Mouse (Mus musculus) heart, adult 2 months (tissue): Measurements from ENCODE around the gene Lhpp. TPM values are rescaled to one million over a fixed set of nuclear protein-coding genes. Genes with fewer than 3 reads are reported as not detected.

Experiments
- DNase-seq, 2 experiments: peaks; one replicate each; pipeline ENCODE4 v3.0.0; 2021
- H3K27ac ChIP-seq: fragments of 200-600 bp; 2 replicates; pipeline ENCODE4 v1.8.1; 2022
- H3K27me3 ChIP-seq: fragments of 200-500 bp; 2 replicates; pipeline ENCODE4 v1.6.1; 2012; ENCODE audit warnings: mild to moderate bottlenecking, low read length, inconsistent platforms, mixed read lengths; ENCODE audit not compliant: control insufficient read depth, insufficient read depth
- H3K36me3 ChIP-seq: fragments of 200-500 bp; 2 replicates; pipeline ENCODE4 v1.6.1; 2012; ENCODE audit warnings: low read length, inconsistent platforms; ENCODE audit not compliant: control insufficient read depth, insufficient read depth
- H3K4me1 ChIP-seq: fragments of 200-500 bp; 2 replicates; pipeline ENCODE4 v1.6.1; 2011; ENCODE audit warnings: low read length; ENCODE audit not compliant: control insufficient read depth, insufficient read depth
- H3K4me3 ChIP-seq: fragments of 200-600 bp; 2 replicates; pipeline ENCODE4 v1.8.1; 2022
- H3K79me2 ChIP-seq: fragments of 200-500 bp; replicated peaks from 2 replicates; pipeline ENCODE4 v1.6.1; 2012; ENCODE audit warnings: mild to moderate bottlenecking, inconsistent platforms, low read length, moderate library complexity, mixed read lengths; ENCODE audit not compliant: control insufficient read depth, insufficient read depth
- H3K9ac ChIP-seq: fragments of 200-500 bp; 2 replicates; pipeline ENCODE4 v1.6.1; 2012; ENCODE audit warnings: low read depth, mild to moderate bottlenecking, control low read depth, inconsistent platforms, low read length, mixed read lengths
- CTCF ChIP-seq: fragments of 200-600 bp; IDR thresholded peaks from 2 replicates; pipeline ENCODE4 v1.8.1; 2022; ENCODE audit warnings: antibody characterized with exemption, mild to moderate bottlenecking, moderate library complexity
- EP300 ChIP-seq: fragments of 200-500 bp; IDR thresholded peaks from 2 replicates; pipeline ENCODE4 v1.6.1; 2011; ENCODE audit warnings: low read depth, low read length, control low read depth; ENCODE audit not compliant: insufficient read depth
- POLR2A ChIP-seq: fragments of 200-500 bp; IDR thresholded peaks from 2 replicates; pipeline ENCODE4 v1.6.1; 2011; ENCODE audit warnings: mild to moderate bottlenecking, low read depth, low read length, control low read depth; ENCODE audit not compliant: insufficient read depth
- WGBS: fragments of 180-500 bp; shearing (Covaris S2); methylation state at CpG from one replicate; pipeline ENCODE4 v1.1.7; 2018; 5-methylcytosine and 5-hydroxymethylcytosine counted together
- intact Hi-C: fragments of 180-260 bp; cut with DNase I; formaldehyde crosslinking; loops from one replicate; pipeline ENCODE4 v1.15.1; 2025
- polyA plus RNA-seq: library from polyadenylated mRNA; depleted of rRNA; stranded (reverse); fragments of >200 nt; gene quantifications from 2 replicates; pipeline ENCODE4 v1.2.3, GENCODE M21; 2012
- total RNA-seq, 2 experiments: library from RNA; stranded (reverse); gene quantifications; 2 replicates each; pipeline ENCODE4 v1.2.3; 2021

Lhpp gene
- total and polyA plus RNA-seq, 3 experiments: 13.8 to 22.0 (median 13.9) TPM

- no peaks in the 10 kb centered on the region for H3K27me3 ChIP-seq
- no peak for TF ChIP-seq CTCF
- TF ChIP-seq EP300: no peak
- no peak for TF ChIP-seq POLR2A
- DNase-seq: no peak
- H3K36me3 ChIP-seq: peaks cover 2% of the 10 kb centered on the region; the same call in 1 of the 2 replicates
- intact Hi-C loops: no loop called here
- 93% methylated on average over 7 of the region's 8 CpGs for WGBS
- H3K4me3 ChIP-seq: no peak overlapping the region
- H3K4me1 ChIP-seq: peaks cover 16% of the 10 kb centered on the region
- no peak overlapping the region for H3K27ac ChIP-seq
- H3K9ac ChIP-seq: no peak overlapping the region
- no peaks in the 10 kb centered on the region for H3K79me2 ChIP-seq
These were observed 55.4 kb downstream of the Lhpp start for GRCm38 (mm10) chr7:132665664-132666382.

DNA sequence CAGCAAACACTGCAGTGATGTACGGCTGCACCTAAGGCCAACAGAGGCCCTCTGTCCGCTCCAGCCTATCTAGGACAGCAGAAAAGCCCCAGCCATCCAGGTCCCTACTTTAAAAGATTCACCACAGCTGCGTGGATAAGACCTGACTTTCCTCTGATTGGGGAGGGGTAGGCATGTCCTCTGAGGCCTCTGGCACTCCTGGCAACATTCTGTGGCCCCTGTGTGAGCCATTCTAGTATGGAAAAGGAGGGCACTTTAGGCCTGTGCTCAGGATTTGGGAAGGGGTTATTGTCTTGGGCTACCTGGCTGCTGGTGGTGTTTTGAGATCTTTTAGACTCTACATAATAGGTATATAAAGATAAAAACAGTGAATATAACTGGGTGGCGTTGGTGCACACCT, 56.1 kb downstream of the Lhpp start:
- TF ChIP-seq EP300 (no peak), CTCF (no peak), POLR2A (no peak)
- H3K9ac ChIP-seq: no peak overlapping the region
- peaks cover 5% of the 10 kb centered on the region; the same call in 1 of the 2 replicates for H3K36me3 ChIP-seq
- no peak overlapping the region for H3K27ac ChIP-seq
- no peak overlapping the region for H3K4me3 ChIP-seq
- no peaks in the 10 kb centered on the region for H3K79me2 ChIP-seq
- WGBS: 95% methylated on average over 4 of the region's 4 CpGs
- no peaks in the 10 kb centered on the region for H3K27me3 ChIP-seq
- DNase-seq: no peak
- peaks cover 21% of the 10 kb centered on the region for H3K4me1 ChIP-seq
- intact Hi-C loops: no loop called here

GRCm38 (mm10) chr7:132668604-132669003, 58.2 kb downstream of the Lhpp start:
- WGBS: 22% methylated on average over 2 of the region's 2 CpGs
- intact Hi-C loops: no loop called here
- Histone ChIP-seq H3K4me1 (peaks cover 31% of the 10 kb centered on the region), H3K36me3 (peaks cover 5% of the 10 kb centered on the region; the same call in 1 of the 2 replicates), H3K4me3 (no peak overlapping the region), H3K79me2 (no peaks in the 10 kb centered on the region), H3K27ac (peak overlapping the region; percentile 93), H3K9ac (no peak overlapping the region), H3K27me3 (no peaks in the 10 kb centered on the region)
- DNase-seq: peak; percentile 72 to 79
- TF ChIP-seq CTCF: no peak
- peak; percentile 84 for TF ChIP-seq POLR2A
- peak; percentile 89 for TF ChIP-seq EP300

DNA sequence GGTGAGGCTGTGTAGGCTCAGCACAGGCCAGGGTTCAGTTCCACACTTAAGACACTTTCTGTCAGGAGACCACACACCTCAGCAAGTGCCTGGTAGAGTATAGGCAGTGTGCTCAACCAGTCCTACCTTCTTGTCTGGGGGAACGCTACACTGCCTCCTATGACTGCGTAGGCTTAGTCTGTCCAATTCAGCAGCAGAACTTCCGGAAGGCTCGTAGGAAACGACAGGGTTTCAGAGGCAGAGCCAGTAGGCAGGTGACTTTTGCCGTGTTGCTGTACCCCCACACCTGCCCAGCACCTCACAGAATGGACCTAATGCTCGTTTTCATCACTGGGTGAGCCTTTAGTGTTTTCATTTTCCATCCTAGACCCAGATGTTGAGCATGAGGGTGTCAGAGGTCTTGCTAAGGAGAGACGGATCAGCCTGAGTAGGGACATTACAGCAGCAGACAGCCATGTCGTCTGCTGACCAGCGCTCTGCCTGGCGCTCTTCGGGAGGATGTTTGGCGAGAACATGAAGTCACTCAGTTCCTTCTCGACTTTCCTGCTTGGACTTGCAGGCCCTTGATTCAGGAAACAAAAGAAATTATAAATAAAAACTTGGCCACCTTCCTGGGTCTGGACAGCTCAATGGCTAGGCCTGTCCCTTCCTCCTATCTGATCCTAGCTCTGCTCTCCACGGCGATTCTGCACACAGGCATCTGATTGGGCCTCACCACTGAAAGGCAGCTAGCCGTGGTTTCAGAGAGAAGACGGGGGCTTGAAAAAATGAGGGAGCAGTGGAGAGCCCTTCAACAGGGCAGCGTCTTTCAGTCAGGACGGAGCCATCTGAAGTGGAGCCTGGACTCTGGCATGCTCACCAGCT, 59.8 kb downstream of the Lhpp start:
- peaks cover 40% of the 10 kb centered on the region for H3K4me1 ChIP-seq
- peak overlapping the region; percentile 14 for H3K9ac ChIP-seq
- H3K36me3 ChIP-seq: peaks cover 5% of the 10 kb centered on the region; the same call in 1 of the 2 replicates
- intact Hi-C loops: loop anchor here (1.0 to 2.0 kb wide), 2 partner anchors 12 to 45 kb away; no protein-coding TSS in a partner anchor
- WGBS: 36% methylated on average over 20 of the region's 20 CpGs
- TF ChIP-seq POLR2A (peak; percentile 83), CTCF (peak; percentile 36), EP300 (peak; percentile 54; the same call in 1 of the 2 replicates)
- H3K79me2 ChIP-seq: no peaks in the 10 kb centered on the region
- peak overlapping the region; percentile 93 for H3K27ac ChIP-seq
- no peak overlapping the region for H3K4me3 ChIP-seq
- H3K27me3 ChIP-seq: no peaks in the 10 kb centered on the region
- peak in 1 of 2 experiments; percentile 58 for DNase-seq

DNA sequence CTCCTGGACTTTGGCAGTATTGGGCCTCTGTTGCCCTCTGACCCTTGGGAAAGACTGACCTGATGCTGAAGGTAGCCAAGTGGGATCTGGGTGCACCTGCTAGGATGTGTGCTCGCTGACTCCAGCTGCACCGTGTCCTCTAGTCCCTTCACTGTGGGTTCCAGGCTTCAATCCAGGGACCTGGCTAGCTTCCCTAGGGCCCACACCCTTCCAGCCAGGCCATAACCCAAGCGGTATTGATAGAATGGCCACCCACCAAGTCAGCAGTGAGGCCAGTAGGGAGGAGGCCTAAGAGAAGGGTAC, 60.4 kb downstream of the Lhpp start:
- H3K4me1 ChIP-seq: peaks cover 40% of the 10 kb centered on the region
- intact Hi-C loops: loop anchor here (1.0 to 2.0 kb wide), 2 partner anchors 13 to 44 kb away; no protein-coding TSS in a partner anchor
- H3K9ac ChIP-seq: peak overlapping the region; percentile 7; the same call in 1 of the 2 replicates
- no peak overlapping the region for H3K4me3 ChIP-seq
- DNase-seq: peak; percentile 84 to 87
- peak overlapping the region; percentile 93 for H3K27ac ChIP-seq
- no peaks in the 10 kb centered on the region for H3K27me3 ChIP-seq
- H3K79me2 ChIP-seq: no peaks in the 10 kb centered on the region
- H3K36me3 ChIP-seq: peaks cover 5% of the 10 kb centered on the region; the same call in 1 of the 2 replicates
- TF ChIP-seq EP300: 0 out of 2 replicates have a peak, but pooled peaks have one; percentile 43
- 0 out of 2 replicates have a peak, but pooled peaks have one; percentile 10 for TF ChIP-seq POLR2A
- TF ChIP-seq CTCF: 0 out of 2 replicates have a peak, but pooled peaks have one; percentile 8
- 5% methylated on average over 3 of the region's 3 CpGs for WGBS
